Mouse (Mus musculus) induced T-regulatory cell, adult 2 months (primary cell): ENCODE results near the gene Lman1l.

Experiments
- DNase-seq: peaks from one replicate; pipeline ENCODE4 v3.0.0-alpha.2; 2012; ENCODE audit warnings: low read depth

The Lman1l gene

DNA sequence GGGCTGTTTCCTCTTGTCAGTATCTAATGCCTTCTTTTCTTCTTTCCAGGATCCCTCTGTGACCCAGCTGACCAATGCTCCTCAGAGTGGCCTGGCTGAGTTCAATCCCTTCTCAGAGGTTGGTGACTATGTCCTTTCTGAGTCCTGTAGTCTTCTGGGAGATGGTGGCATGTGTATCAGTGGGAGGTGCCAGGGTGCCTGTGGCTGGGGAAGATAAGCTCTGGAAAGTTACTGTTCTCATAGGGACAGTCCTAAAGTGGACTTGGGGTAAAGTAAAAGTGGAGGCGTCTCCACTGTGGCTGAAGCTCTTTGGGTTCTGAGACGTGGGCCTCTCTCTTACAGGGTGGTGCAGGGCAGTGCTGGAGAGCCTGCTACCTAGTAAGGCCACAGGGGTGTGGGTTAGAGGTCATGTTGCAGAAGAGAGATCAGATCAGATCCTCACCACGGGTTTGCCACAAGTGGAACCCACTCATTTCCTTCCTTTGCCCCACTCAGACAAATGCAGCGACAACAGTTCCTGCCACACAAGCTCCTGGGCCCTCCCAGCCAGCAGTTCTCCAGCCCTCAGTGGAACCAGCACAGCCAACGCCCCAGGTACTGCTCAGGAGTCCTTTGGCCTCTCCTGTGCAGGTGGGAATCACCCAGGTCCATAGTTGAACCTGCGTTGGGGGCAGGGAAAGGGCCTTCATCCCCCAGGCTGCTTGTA is 43.3 kb downstream of the Lman1l start:
- DNase-seq: peak; percentile 65

DNA sequence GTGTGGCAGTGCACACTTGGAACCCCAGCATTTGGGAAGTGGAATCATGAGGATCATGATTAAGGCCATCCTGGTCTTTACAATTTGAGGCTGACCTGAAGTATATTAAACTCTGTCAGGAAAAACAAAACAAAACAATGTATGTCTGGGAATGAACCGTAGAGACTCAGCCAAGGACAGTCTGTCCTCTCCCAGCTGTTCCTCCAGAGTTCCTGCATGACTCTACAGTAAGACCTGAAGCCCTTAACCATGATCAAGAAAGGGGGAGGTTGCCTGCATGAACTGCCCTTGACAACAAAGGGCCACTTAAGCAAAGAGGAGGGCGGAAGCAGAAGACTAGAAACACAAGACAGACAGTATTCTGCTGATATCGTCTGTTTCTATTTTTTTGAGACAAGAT is 45.0 kb downstream of the Lman1l start:
- no peak for DNase-seq

DNA sequence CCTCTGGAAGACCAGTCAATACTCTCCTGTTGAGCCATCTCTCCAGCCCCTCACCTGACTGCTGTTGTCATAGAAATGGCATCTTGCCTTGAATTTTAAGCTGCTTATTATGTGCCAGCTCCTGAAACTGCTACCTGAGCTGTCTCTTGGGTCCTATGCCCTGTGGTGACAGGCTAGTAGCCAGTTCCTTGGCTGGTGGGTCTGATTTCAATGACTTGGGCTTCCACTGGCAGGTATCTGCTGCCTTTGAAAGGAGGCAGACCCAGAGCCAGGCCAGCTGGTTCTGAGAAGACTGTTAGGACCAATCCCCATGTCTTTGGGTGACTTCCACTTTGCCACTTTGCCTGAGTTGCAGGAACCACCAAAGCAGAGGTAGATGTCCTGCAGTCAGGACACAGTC is 46.2 kb downstream of the Lman1l start:
- DNase-seq: no peak

DNA sequence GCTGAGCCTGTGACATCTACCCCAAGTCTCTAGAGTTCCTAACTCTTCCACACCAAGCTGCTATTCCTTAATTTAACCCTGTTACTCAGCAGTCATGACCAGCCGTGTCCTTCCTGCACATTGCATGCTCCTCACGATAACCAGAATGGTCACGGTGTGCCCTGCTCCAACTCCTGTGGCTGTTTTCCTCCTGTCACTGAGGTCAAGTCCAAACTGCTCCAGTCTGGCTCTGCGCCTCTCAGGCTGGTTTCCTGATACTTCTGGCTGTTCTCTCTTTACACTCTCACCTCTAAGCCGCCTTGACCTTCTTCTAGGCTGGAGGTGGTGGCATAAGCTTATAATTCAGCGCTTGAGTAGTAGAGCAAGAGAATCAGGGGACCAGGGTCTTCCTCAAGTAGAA is 52.1 kb downstream of the Lman1l start:
- DNase-seq: no peak

DNA sequence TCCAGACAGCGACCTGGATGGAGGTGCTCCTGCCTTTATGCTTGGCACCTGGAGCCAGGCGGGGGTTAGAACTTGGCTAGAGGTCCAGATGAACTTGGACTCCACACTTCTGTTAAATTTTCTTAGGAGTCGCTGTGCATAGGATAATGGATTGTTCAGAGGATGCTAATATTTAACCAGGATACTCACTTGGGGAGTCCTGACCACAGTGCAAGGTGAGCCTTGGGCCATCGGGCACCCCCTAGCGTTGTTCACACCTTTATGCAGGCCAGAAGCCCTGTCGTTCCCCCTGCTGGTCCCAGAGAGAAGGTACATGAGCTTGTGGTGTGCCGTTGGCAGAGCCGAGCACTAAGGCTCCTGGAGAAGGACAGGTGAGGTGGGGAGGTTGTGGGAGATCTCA is 53.7 kb downstream of the Lman1l start:
- DNase-seq: no peak

DNA sequence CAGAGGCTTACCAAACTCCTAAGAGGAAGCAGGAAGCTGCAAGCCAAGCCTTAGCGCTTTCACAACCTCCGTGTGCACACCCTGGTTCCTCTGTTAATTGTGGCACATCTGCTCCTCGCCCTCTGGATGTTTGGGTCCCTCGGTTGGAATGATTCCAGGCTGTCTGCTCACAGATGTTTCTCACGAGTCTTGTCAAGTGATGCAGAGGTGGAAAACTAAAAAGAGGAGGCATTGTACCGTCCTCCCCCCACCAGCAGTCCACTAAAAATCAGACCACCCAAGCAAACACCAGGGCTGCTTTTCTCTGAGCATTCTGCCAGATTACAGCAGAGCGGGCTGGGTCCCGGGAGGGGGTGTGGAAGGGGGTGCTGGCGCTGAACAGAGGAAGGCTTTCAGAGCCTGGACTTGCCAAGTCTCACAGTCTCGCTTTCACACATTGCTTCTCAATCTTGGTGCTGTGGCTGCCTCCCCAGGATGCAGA is 54.8 kb downstream of the Lman1l start:
- DNase-seq: no peak

DNA sequence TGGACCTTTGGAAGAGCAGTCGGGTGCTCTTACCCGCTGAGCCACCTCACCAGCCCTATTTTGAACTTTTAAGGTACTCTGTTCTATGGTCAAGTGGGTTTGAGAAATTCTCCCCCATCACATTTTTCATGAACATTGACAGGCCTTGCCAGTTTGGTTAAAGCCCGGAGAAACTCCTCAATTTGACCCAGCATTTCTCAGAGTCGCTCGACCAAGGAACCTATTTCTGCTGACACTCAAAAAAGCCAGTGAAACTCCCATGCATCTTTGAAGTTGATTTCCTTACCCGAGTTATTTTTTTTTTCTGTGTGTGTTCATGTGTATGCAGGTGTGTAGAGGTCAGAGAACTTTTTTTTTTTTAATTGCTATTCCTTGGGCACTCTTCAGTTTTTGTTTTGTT is 56.0 kb downstream of the Lman1l start:
- DNase-seq: no peak

DNA sequence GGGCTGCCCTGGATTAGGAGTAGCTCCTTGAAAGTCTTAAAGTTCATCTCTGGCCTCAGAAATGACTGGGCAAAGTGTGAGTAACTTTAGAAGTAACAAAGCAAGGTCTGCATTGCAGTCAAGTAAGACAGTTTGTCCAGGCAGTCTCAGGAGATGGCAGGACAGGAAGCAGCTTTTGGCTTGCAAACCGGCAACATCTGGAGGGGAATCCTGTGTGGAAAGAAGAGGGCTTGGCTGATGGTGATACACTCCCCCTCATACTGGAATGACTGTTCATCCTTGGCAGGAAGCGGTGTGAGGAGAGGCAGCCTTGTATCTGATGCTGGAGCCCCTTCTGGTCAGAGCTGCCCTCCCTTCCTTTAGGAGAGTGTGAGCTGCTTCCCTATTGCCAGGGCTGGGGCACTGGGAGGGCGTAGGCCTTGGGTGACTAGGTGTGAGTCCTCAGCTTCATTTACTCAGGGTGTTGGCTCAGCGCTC is 57.6 kb downstream of the Lman1l start:
- DNase-seq: peak; percentile 39

DNA sequence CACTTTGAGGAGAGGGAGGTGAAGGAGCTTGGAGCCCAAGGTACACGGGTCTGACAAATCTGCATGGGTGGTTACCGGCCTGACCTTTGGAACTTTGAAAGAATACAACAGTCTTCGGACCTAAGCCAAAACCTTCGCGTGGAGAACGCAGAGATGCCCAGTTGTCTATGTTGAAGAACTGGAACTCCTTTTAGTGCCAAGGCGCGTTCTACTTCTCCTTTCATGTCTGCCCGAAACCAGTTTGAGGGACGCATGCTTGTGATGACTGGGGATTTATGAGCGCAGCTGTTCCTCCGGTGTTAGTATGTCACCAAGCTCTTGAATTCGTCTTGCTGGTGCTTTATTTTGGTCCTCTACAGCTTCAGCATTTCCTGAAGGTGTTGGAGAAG is 58.9 kb downstream of the Lman1l start:
- peak; percentile 40 for DNase-seq

DNA sequence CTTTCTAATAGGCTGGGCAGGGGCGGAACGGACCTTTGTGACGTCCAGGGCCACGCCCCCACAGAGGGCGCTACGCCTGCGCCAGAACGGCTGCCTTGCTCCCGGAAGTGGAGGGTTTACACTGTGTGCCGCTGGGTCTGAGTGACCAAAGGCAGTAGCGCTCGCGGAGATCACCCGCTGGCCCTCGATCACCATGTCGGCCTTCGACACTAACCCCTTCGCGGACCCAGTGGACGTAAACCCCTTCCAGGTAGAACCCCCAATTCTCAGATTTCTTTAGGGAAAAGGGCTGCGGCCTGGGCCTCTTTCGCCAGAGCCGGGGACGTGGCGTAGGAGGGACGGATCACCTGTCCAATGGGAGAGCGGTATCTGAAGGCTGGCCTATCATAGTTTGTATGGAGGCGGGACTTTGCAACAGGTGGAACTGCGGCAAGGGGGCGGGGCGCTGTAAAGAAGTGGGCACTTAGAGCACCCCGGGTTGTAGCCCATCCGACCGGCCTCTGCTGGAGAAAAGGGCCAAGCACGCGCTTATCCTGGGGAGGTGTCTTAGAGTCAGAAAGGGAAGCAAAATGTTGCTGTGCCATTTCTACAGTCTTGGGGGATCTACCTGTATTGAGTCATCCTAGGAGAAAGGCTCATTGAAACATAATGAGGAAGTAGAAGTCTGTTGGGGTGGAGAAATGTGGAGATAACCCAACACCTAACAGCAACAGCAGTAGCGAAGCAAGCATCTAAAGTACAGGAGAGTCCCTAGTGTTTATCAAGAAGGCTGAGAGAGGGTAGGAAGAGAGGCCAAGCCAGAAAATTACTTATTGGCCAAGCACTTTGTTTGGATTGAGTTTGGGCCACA is 59.5 kb downstream of the Lman1l start, which contains the start of gene Scamp2:
Gene Scamp2 (plus strand): TSS at position 83 of the 850 bp plus-strand sequence.
- peak; percentile 96 for DNase-seq

DNA sequence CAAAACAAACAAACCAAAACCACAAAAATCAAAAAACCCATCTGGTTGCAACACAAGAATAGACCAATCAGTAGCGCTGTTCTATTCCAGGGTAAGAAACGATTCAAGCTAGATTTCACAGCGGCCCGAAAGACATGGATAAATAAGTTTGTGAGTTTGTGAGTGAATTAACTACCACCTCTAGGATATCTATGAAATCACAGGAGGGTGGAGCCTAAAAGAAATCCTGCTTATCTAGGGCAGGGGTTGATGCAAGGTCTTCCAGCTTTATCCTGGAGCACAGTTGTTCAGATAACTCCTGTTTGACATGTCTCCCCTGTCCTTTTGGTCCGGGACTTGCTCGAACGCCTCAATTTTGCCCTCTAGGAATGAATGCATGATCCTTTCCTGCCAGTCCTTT is 60.3 kb downstream of the Lman1l start:
- no peak for DNase-seq

DNA sequence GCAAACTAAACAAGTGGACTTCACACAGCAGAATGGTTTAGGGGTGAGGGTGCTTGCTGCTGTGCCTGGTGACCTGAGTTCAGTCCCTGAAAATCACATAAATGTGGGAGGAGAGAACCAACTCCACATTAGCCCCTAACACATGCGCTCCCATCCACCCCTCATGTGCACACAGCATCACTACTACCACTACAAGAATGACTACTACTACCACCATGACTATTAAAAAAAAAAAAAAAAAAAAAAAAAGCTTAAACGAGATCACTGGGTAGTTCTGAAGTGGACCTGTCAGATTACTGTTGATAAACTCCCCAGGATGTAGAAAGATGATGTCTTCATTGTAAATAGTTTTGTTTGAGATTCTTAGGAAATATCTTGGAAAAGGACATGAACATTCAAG is 61.0 kb downstream of the Lman1l start:
- DNase-seq: peak; percentile 21

DNA sequence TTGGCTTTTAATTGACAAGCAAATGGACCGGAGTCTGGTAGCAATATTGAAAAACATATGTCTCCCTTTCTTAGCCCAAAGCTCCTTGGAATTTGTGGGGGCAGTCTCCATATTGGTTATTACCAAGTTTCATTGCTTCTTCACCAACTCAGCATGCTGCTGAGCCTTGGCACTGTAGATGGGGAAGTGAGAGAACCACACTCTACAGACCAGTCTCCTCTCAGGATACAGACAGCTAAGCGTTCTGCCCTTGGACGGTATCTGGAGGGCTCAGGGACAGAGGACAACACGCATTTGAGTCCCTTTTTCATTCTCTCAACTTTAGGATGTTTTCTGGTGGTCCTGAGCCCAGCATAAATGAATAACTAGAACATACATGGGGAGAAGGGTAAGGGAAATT is 61.9 kb downstream of the Lman1l start:
- DNase-seq: no peak

DNA sequence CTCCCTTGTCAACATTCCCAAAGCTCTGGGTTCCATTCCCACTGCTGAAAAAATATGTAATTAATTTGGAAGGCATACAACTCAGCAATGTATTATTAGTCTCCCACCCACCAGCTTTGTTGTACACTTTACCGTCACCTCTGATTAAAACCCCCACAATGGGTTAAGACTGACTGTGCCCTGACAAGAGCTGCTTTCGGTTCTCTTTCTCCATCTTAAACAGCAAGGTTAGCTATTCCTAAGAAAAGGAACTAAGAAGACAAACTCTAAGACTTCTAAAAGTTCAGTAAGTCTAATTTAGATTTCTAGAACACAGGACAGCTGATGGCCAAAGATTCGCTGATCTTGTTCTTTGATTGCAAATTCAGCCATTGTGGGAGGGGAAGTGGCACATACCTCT is 63.4 kb downstream of the Lman1l start:
- no peak for DNase-seq
